Mouse (Mus musculus): ENCODE measurements around the gene Tshz2. TPM values are rescaled to one million over a fixed set of nuclear protein-coding genes. Genes with fewer than 3 reads are reported as not detected.
"Not testable (repeated sequence)": the region's sequence is repeated elsewhere in the genome, so short reads cannot be mapped to it uniquely, and the experiment has no call there.

Tshz2 gene
- polyA plus RNA-seq, 1 experiment, result 5.8 TPM

DNA sequence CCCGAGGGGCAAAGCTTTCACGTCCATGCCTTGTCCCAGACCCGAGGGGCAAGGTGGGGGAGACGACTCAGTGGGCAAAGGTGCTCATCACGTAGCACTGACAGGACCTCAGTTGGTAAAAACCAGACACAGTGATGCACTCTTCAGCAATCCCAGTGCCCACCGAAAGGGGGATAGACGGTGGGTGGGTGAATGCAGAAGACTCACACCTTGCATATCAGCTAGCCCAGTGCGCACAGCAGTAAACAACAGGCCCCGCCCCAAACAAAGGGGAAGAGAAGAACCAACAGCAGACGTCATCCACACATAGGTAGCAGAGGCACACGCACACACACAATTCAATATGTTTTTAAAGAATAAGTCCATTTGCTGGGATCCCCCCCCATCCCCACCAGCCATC, 221.7 kb downstream of the Tshz2 start:
- no peaks in the 10 kb centered on the region for H3K36me3 ChIP-seq (ENCODE audit: control insufficient read depth, insufficient read depth, low read length)
- no peaks in the 10 kb centered on the region for H3K4me1 ChIP-seq (ENCODE audit: control insufficient read depth, insufficient read depth, insufficient read length, low read length)
- WGBS, result 78% methylated on average over 11 of the region's 11 CpGs
- no peak overlapping the region for H3K27ac ChIP-seq (ENCODE audit: insufficient read depth, low read depth, low read length)
- no peak overlapping the region for H3K4me3 ChIP-seq (ENCODE audit: low read depth, low read length)
- H3K27me3 ChIP-seq (ENCODE audit: control insufficient read depth, insufficient read depth, low read length), result no peaks in the 10 kb centered on the region
- TF ChIP-seq POLR2A (IDR thresholded peaks at IDR 0.05; ENCODE audit: low read depth, low read length), result no peak
- no peak for TF ChIP-seq CTCF (IDR thresholded peaks at IDR 0.05; ENCODE audit: extremely low read depth, insufficient read length, insufficient replicate concordance, low read depth, low read length)

DNA sequence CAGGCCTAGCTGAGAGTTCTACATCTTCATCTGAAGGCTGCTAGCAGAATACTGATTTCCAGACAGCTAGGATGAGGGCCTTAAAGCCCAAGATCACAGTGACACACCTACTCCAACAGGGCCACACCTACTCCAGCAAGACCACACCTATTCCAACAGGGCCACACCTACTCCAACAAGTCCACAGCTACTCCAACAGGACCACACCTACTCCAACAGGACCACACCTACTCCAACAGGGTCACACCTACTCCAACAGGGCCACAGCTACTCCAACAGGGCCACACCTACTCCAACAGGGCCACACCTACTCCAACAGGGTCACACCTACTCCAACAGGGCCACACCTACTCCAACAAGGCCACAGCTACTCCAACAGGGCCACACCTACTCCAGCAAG, 224.2 kb downstream of the Tshz2 start:
- not testable (repeated sequence) for H3K27ac ChIP-seq (ENCODE audit: insufficient read depth, low read depth, low read length); H3K4me3 ChIP-seq (ENCODE audit: low read depth, low read length); H3K27me3 ChIP-seq (ENCODE audit: control insufficient read depth, insufficient read depth, low read length); H3K4me1 ChIP-seq (ENCODE audit: control insufficient read depth, insufficient read depth, insufficient read length, low read length); H3K36me3 ChIP-seq (ENCODE audit: control insufficient read depth, insufficient read depth, low read length)

DNA sequence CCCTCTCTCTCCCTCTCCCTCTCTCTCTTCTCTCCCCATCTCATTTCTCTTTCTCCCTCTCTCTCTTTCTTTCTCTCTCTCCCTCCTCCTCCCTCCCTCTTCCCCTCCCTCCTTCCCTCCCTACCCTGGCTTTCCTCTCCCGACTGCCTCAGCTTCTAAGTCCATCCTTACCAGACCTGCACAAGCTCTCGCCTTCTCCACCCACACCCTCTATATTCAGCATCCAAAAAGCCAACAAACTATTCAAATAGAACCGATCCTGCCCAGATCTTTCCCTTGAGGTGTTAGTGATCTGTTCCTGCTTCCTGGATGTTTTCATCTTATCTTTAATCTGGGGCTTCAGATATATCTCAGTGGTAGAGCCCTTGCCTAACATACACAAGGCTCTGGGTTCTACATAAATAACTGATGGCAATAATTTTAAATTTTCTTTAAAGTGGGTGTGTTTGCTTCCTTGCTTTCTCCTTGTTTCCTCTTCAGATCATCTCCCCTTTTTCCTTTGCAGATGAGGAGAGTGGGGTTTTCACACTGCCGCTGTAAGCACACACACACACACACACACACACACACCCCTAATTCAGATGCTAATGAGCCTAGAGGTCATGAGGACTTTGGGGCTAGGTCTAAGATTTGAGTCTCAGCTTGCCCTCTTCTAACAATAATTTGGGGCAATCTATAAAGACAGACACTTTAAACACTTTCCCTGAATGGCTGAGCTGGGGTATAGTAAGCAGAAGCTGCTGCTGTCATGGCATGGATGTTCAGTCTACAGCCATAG, 226.5 kb downstream of the Tshz2 start:
- no peaks in the 10 kb centered on the region for H3K4me1 ChIP-seq (ENCODE audit: control insufficient read depth, insufficient read depth, insufficient read length, low read length)
- no peaks in the 10 kb centered on the region for H3K27me3 ChIP-seq (ENCODE audit: control insufficient read depth, insufficient read depth, low read length)
- H3K27ac ChIP-seq (ENCODE audit: insufficient read depth, low read depth, low read length), result no peak overlapping the region
- no peak for TF ChIP-seq POLR2A (IDR thresholded peaks at IDR 0.05; ENCODE audit: low read depth, low read length)
- TF ChIP-seq CTCF (IDR thresholded peaks at IDR 0.05; ENCODE audit: extremely low read depth, insufficient read length, insufficient replicate concordance, low read depth, low read length), result no peak
- no peak overlapping the region for H3K4me3 ChIP-seq (ENCODE audit: low read depth, low read length)
- no peaks in the 10 kb centered on the region for H3K36me3 ChIP-seq (ENCODE audit: control insufficient read depth, insufficient read depth, low read length)
- 53% methylated on average over 4 of the region's 4 CpGs for WGBS

DNA sequence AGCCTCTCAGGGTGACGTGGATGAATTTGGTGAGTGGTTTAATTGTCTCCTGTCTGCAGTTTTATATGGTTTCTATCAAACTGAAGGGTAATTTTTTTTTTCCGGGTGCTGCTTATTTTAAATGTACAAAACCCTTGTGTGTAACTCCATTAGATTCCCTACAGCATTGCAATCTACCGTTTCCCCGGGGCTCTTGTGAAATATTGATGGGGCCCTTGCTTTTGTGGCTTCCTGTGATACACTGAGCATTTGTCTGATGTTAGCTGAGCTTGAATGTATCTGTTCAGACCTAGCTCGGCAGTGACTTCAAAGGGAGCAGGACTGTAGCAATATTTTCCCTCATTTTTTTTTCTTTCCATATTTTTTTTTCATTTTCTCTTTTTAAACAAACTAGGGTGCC, 228.1 kb downstream of the Tshz2 start:
- H3K4me3 ChIP-seq (ENCODE audit: low read depth, low read length), result no peak overlapping the region
- WGBS, result 52% methylated on average over 5 of the region's 5 CpGs
- TF ChIP-seq CTCF (IDR thresholded peaks at IDR 0.05; ENCODE audit: extremely low read depth, insufficient read length, insufficient replicate concordance, low read depth, low read length), result no peak
- TF ChIP-seq POLR2A (IDR thresholded peaks at IDR 0.05; ENCODE audit: low read depth, low read length), result no peak
- H3K36me3 ChIP-seq (ENCODE audit: control insufficient read depth, insufficient read depth, low read length), result no peaks in the 10 kb centered on the region
- no peak overlapping the region for H3K27ac ChIP-seq (ENCODE audit: insufficient read depth, low read depth, low read length)
- H3K4me1 ChIP-seq (ENCODE audit: control insufficient read depth, insufficient read depth, insufficient read length, low read length), result no peaks in the 10 kb centered on the region
- H3K27me3 ChIP-seq (ENCODE audit: control insufficient read depth, insufficient read depth, low read length), result no peaks in the 10 kb centered on the region

DNA sequence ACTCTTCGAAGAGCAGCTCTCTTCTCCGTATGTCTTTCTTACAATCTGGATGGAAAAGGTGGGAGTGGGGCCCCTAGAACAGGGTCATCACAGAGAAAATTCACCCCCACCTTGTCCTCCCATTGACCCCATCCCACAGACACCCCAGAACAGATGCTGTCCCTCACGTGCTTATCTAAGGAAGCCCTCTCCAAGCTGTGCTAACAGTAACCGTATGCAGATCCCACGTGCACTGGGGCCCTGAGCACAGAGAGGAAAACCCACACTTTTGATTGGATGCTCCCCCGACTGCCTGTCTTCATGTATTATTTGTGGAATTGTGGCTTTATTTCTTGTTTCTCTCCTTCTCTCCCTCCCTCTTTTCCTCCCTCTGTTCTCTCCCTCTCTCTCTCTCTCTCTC, 229.9 kb downstream of the Tshz2 start:
- TF ChIP-seq CTCF (IDR thresholded peaks at IDR 0.05; ENCODE audit: extremely low read depth, insufficient read length, insufficient replicate concordance, low read depth, low read length) (no peak), POLR2A (IDR thresholded peaks at IDR 0.05; ENCODE audit: low read depth, low read length) (no peak)
- 46% methylated on average over 6 of the region's 6 CpGs for WGBS
- no peaks in the 10 kb centered on the region for H3K27me3 ChIP-seq (ENCODE audit: control insufficient read depth, insufficient read depth, low read length)
- no peaks in the 10 kb centered on the region for H3K4me1 ChIP-seq (ENCODE audit: control insufficient read depth, insufficient read depth, insufficient read length, low read length)
- no peak overlapping the region for H3K27ac ChIP-seq (ENCODE audit: insufficient read depth, low read depth, low read length)
- H3K4me3 ChIP-seq (ENCODE audit: low read depth, low read length), result no peak overlapping the region
- no peaks in the 10 kb centered on the region for H3K36me3 ChIP-seq (ENCODE audit: control insufficient read depth, insufficient read depth, low read length)

DNA sequence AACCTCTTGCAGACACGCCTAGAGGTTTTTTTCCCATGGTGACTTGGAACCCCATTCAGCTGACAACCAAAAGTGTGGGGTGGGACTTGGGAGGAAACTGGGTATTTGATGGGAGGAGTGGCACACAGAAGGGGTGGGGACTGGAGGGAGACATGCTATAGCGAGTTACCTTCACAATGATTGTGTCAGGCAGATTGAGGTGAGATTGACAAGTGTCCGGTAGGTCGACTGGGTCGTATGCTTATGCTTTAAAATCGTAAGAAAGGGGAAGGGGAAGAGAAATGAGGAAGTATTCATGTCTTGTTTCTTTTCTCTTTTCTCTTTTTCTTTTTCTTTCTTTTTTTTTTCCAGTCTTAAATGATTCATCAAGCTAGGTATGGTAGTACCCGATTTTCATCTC, 236.7 kb downstream of the Tshz2 start:
- Histone ChIP-seq H3K4me1 (ENCODE audit: control insufficient read depth, insufficient read depth, insufficient read length, low read length) (no peaks in the 10 kb centered on the region), H3K27me3 (ENCODE audit: control insufficient read depth, insufficient read depth, low read length) (no peaks in the 10 kb centered on the region), H3K36me3 (ENCODE audit: control insufficient read depth, insufficient read depth, low read length) (no peaks in the 10 kb centered on the region), H3K27ac (ENCODE audit: insufficient read depth, low read depth, low read length) (no peak overlapping the region), H3K4me3 (ENCODE audit: low read depth, low read length) (no peak overlapping the region)
- no peak for TF ChIP-seq CTCF (IDR thresholded peaks at IDR 0.05; ENCODE audit: extremely low read depth, insufficient read length, insufficient replicate concordance, low read depth, low read length)
- TF ChIP-seq POLR2A (IDR thresholded peaks at IDR 0.05; ENCODE audit: low read depth, low read length), result no peak
- 69% methylated on average over 7 of the region's 7 CpGs for WGBS

DNA sequence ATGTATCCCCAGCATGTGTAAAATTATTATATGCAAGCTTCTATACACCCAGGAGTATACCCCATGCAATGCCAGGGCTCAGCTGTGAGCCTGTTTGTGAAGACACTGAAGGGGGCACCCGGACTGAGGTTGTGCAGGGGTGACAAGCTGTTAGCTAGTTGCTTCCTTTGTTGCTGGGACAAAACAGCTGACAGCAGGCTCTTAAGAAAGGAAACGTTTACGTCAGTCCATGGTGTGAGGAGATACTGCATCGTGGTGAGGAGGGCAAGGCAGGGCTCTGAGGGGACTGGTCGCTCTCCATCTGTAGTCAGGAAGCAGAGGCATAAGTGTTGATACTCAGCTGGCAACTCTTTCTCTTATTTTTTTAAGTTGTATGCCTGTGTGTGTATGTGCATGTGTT, 237.7 kb downstream of the Tshz2 start:
- no peak overlapping the region for H3K27ac ChIP-seq (ENCODE audit: insufficient read depth, low read depth, low read length)
- no peaks in the 10 kb centered on the region for H3K27me3 ChIP-seq (ENCODE audit: control insufficient read depth, insufficient read depth, low read length)
- H3K36me3 ChIP-seq (ENCODE audit: control insufficient read depth, insufficient read depth, low read length), result no peaks in the 10 kb centered on the region
- whole genome bisulfite sequencing, result 53% methylated on average over 5 of the region's 5 CpGs
- H3K4me3 ChIP-seq (ENCODE audit: low read depth, low read length), result no peak overlapping the region
- no peaks in the 10 kb centered on the region for H3K4me1 ChIP-seq (ENCODE audit: control insufficient read depth, insufficient read depth, insufficient read length, low read length)
- TF ChIP-seq POLR2A (IDR thresholded peaks at IDR 0.05; ENCODE audit: low read depth, low read length) (no peak), CTCF (IDR thresholded peaks at IDR 0.05; ENCODE audit: extremely low read depth, insufficient read length, insufficient replicate concordance, low read depth, low read length) (no peak)

All from small intestine, adult 2 months (tissue).